Mouse (Mus musculus) limb, embryonic 14.5 days (tissue): ENCODE results near the gene Rnf128. TPM values are rescaled to one million over a fixed set of nuclear protein-coding genes. Genes with fewer than 3 reads are reported as not detected.
A peak's percentile ranks its signal among the peaks of the same experiment; 100 is the strongest.
"Not testable (repeated sequence)": the region's sequence is repeated elsewhere in the genome, so short reads cannot be mapped to it uniquely, and the experiment has no call there.

Source experiments
- ATAC-seq: fragments of 200-750 bp; cut with Nextera tagmentation; 2 replicates; pipeline ENCODE4 v1.8.0; 2017; ENCODE audit warnings: low read depth, moderate number of reproducible peaks, moderate TSS enrichment; ENCODE audit not compliant: low FRiP score
- DNase-seq: peaks from one replicate; pipeline ENCODE4 v3.0.0-alpha.2; 2015; ENCODE audit warnings: low spot score
- H3K27ac ChIP-seq: fragments of 300-500 bp; sonication (generic); replicated peaks from 2 replicates; pipeline ENCODE4 v1.5.1; 2014; ENCODE audit warnings: low read depth, mild to moderate bottlenecking, low read length, moderate library complexity, mixed read lengths
- H3K27me3 ChIP-seq: fragments of 300-500 bp; sonication (generic); 2 replicates; pipeline ENCODE4 v1.6.1; 2014; ENCODE audit warnings: low read length, mixed read lengths; ENCODE audit not compliant: control insufficient read depth, insufficient read depth
- H3K36me3 ChIP-seq: fragments of 300-500 bp; sonication (generic); 2 replicates; pipeline ENCODE4 v1.6.1; 2014; ENCODE audit warnings: mild to moderate bottlenecking, low read length, moderate library complexity, mixed read lengths; ENCODE audit not compliant: control insufficient read depth, insufficient read depth
- H3K4me1 ChIP-seq: fragments of 300-500 bp; sonication (generic); 2 replicates; pipeline ENCODE4 v1.6.1; 2014; ENCODE audit warnings: antibody characterized with exemption, low read length, mixed read lengths; ENCODE audit not compliant: control insufficient read depth, insufficient read depth
- H3K4me2 ChIP-seq: fragments of 300-500 bp; sonication (generic); replicated peaks from 2 replicates; pipeline ENCODE4 v1.6.1; 2014; ENCODE audit warnings: low read depth, mild to moderate bottlenecking, low read length, moderate library complexity; ENCODE audit not compliant: severe bottlenecking
- H3K4me3 ChIP-seq: fragments of 300-500 bp; sonication (generic); replicated peaks from 2 replicates; pipeline ENCODE4 v1.5.1; 2014; ENCODE audit warnings: low read length
- H3K9ac ChIP-seq: fragments of 300-500 bp; sonication (generic); 2 replicates; pipeline ENCODE4 v1.6.1; 2014; ENCODE audit warnings: mild to moderate bottlenecking, low read depth, low read length, moderate library complexity; ENCODE audit not compliant: severe bottlenecking
- H3K9me3 ChIP-seq: fragments of 300-500 bp; sonication (generic); 2 replicates; pipeline ENCODE4 v1.6.1; 2016; ENCODE audit warnings: low read length; ENCODE audit not compliant: control insufficient read depth
- POLR2A ChIP-seq: fragments of 200-500 bp; IDR thresholded peaks from 2 replicates; pipeline ENCODE4 v1.8.0; 2012; ENCODE audit warnings: inconsistent platforms, mild to moderate bottlenecking, moderate library complexity, borderline replicate concordance; ENCODE audit not compliant: insufficient read depth, insufficient read length; ENCODE audit errors: extremely low read depth
- WGBS: fragments of 180-500 bp; shearing (Covaris S2); extraction: QIAGEN DNeasy Blood & Tissue Kit; methylation state at CpG from one replicate; pipeline ENCODE4 v1.1.7; 2014; 5-methylcytosine and 5-hydroxymethylcytosine counted together
- polyA plus RNA-seq, 2 experiments: library from polyadenylated mRNA; depleted of rRNA in 1 of 2; stranded (reverse) in 1 of 2; unstranded in 1 of 2; fragments of >200 nt; fragmentation: Nextera tagmentation in 1 of 2; extraction: Ambion mirVana in 1 of 2; gene quantifications; 2 replicates each; pipeline versions ENCODE4 v1.2.1 to v1.2.3; 2012 to 2014

Gene Rnf128
- polyA plus RNA-seq, 2 experiments = 3.3 to 11.2 TPM

- H3K9me3 ChIP-seq = no peaks in the 10 kb centered on the region
- H3K27ac ChIP-seq = no peak overlapping the region
- 54% methylated on average over 4 of the region's 4 CpGs for WGBS
- H3K9ac ChIP-seq = no peak overlapping the region
- TF ChIP-seq POLR2A = no peak
- H3K36me3 ChIP-seq = no peaks in the 10 kb centered on the region
- DNase-seq (no peak), ATAC-seq (no peak)
- H3K4me1 ChIP-seq = no peaks in the 10 kb centered on the region
- H3K4me3 ChIP-seq = no peak overlapping the region
- no peak overlapping the region for H3K4me2 ChIP-seq
- H3K27me3 ChIP-seq = no peaks in the 10 kb centered on the region
Observed at GRCm38 (mm10) chrX:139583616-139584015, 20.5 kb downstream of the Rnf128 start.

- not testable (repeated sequence) for ATAC-seq, H3K9me3 ChIP-seq, H3K4me1 ChIP-seq, H3K27ac ChIP-seq, H3K9ac ChIP-seq, H3K36me3 ChIP-seq, H3K27me3 ChIP-seq, H3K4me3 ChIP-seq, DNase-seq, H3K4me2 ChIP-seq
- WGBS = 86% methylated on average over 2 of the region's 2 CpGs
Observed at GRCm38 (mm10) chrX:139586676-139587075, 23.6 kb downstream of the Rnf128 start.

- H3K27me3 ChIP-seq = no peaks in the 10 kb centered on the region
Observed at GRCm38 (mm10) chrX:139596404-139596803, 33.3 kb downstream of the Rnf128 start.

GRCm38 (mm10) chrX:139610033-139610764, 47.1 kb downstream of the Rnf128 start:
- no peaks in the 10 kb centered on the region for H3K9me3 ChIP-seq
- H3K36me3 ChIP-seq = no peaks in the 10 kb centered on the region
- peaks cover 10% of the 10 kb centered on the region; the same call in 1 of the 2 replicates for H3K27me3 ChIP-seq
- peak overlapping the region; percentile 54 for H3K9ac ChIP-seq
- WGBS = 13% methylated on average over 34 of the region's 44 CpGs
- H3K27ac ChIP-seq = no peak overlapping the region
- H3K4me2 ChIP-seq = peak overlapping the region; percentile 67
- ATAC-seq = peak; percentile 92
- peak overlapping the region; percentile 49 for H3K4me3 ChIP-seq
- H3K4me1 ChIP-seq = no peaks in the 10 kb centered on the region
- DNase-seq = peak; percentile 69
- TF ChIP-seq POLR2A = no peak

More at GRCm38 (mm10) chrX:139596404-139596803, 33.3 kb downstream of the Rnf128 start:
- Histone ChIP-seq H3K4me3 (no peak overlapping the region), H3K9ac (no peak overlapping the region), H3K4me1 (no peaks in the 10 kb centered on the region), H3K4me2 (no peak overlapping the region), H3K36me3 (no peaks in the 10 kb centered on the region), H3K9me3 (no peaks in the 10 kb centered on the region), H3K27ac (no peak overlapping the region)
- DNase-seq (no peak), ATAC-seq (no peak)
- 81% methylated on average over 6 of the region's 6 CpGs for WGBS
- no peak for TF ChIP-seq POLR2A

GRCm38 (mm10) chrX:139610765-139611300, 47.7 kb downstream of the Rnf128 start:
- Histone ChIP-seq H3K9ac (peak overlapping the region; percentile 54), H3K27ac (no peak overlapping the region), H3K4me1 (no peaks in the 10 kb centered on the region), H3K4me3 (peak overlapping the region; percentile 49), H3K4me2 (peak overlapping the region; percentile 67), H3K9me3 (no peaks in the 10 kb centered on the region), H3K27me3 (peaks cover 10% of the 10 kb centered on the region; the same call in 1 of the 2 replicates), H3K36me3 (no peaks in the 10 kb centered on the region)
- TF ChIP-seq POLR2A = no peak
- WGBS = 18% methylated on average over 14 of the region's 54 CpGs
- no peak for DNase-seq
- ATAC-seq = no peak; the same call in 1 of the 2 replicates
